Mouse (Mus musculus) embryonic facial prominence, embryonic 15.5 days (tissue): Measurements from ENCODE around the gene Odf3l2. TPM values are rescaled to one million over a fixed set of nuclear protein-coding genes. Genes with fewer than 3 reads are reported as not detected.

Experiments
- ATAC-seq: fragments of 200-750 bp; cut with Nextera tagmentation; 2 replicates; pipeline ENCODE4 v1.8.0; 2017; ENCODE audit warnings: low read depth, moderate TSS enrichment; ENCODE audit not compliant: insufficient number of reproducible peaks, low FRiP score, low TSS enrichment
- H3K27ac ChIP-seq: fragments of 300-500 bp; sonication (generic); replicated peaks from 2 replicates; pipeline ENCODE4 v1.5.1; 2015; ENCODE audit warnings: mild to moderate bottlenecking, inconsistent platforms
- H3K27me3 ChIP-seq: fragments of 300-500 bp; sonication (generic); 2 replicates; pipeline ENCODE4 v1.6.1; 2015; ENCODE audit warnings: inconsistent platforms
- H3K36me3 ChIP-seq: fragments of 300-500 bp; sonication (generic); 2 replicates; pipeline ENCODE4 v1.6.1; 2015; ENCODE audit warnings: mild to moderate bottlenecking, inconsistent platforms
- H3K4me1 ChIP-seq: fragments of 300-500 bp; sonication (generic); 2 replicates; pipeline ENCODE4 v1.6.1; 2015; ENCODE audit warnings: inconsistent platforms
- H3K4me2 ChIP-seq: fragments of 300-500 bp; sonication (generic); replicated peaks from 2 replicates; pipeline ENCODE4 v1.6.1; 2015; ENCODE audit warnings: mild to moderate bottlenecking, inconsistent platforms
- H3K4me3 ChIP-seq: fragments of 300-500 bp; sonication (generic); replicated peaks from 2 replicates; pipeline ENCODE4 v1.5.1; 2015; ENCODE audit warnings: mild to moderate bottlenecking, inconsistent platforms
- H3K9ac ChIP-seq: fragments of 300-500 bp; sonication (generic); 2 replicates; pipeline ENCODE4 v1.6.1; 2015; ENCODE audit warnings: inconsistent platforms
- H3K9me3 ChIP-seq: fragments of 300-500 bp; sonication (generic); replicated peaks from 2 replicates; pipeline ENCODE4 v1.6.1; 2016; ENCODE audit warnings: inconsistent platforms
- WGBS: fragments of 180-500 bp; shearing (Covaris S2); methylation state at CpG from one replicate; pipeline ENCODE4 v1.1.7; 2015; 5-methylcytosine and 5-hydroxymethylcytosine counted together
- polyA plus RNA-seq: library from polyadenylated mRNA; unstranded; fragments of >200 nt; fragmentation: Nextera tagmentation; extraction: Ambion mirVana; gene quantifications from 2 replicates; pipeline ENCODE4 v1.2.1, GENCODE M21; 2015

The Odf3l2 gene
- polyA plus RNA-seq, 1 experiment from 2014 or later = not detected

- ATAC-seq = no peak
- H3K9me3 ChIP-seq = no peaks in the 10 kb centered on the region
- H3K36me3 ChIP-seq = peaks cover 14% of the 10 kb centered on the region
- H3K4me2 ChIP-seq = peak overlapping the region; percentile 88
- WGBS = 35% methylated on average over 15 of the region's 15 CpGs
- no peaks in the 10 kb centered on the region for H3K27me3 ChIP-seq
- H3K27ac ChIP-seq = peak overlapping the region; percentile 92
- H3K4me1 ChIP-seq = peaks cover 9% of the 10 kb centered on the region
- H3K4me3 ChIP-seq = peak overlapping the region; percentile 100
- peak overlapping the region; percentile 87 for H3K9ac ChIP-seq
These were observed 24.7 kb upstream of the Odf3l2 start for GRCm38 (mm10) chr10:79670071-79670888.

GRCm38 (mm10) chr10:79669576-79670057 lies 24.1 kb upstream of the Odf3l2 start:
- peak; percentile 41 for ATAC-seq
- under 1% methylated on average over 47 of the region's 47 CpGs for WGBS
- peaks cover 9% of the 10 kb centered on the region for H3K4me1 ChIP-seq
- H3K9ac ChIP-seq = peak overlapping the region; percentile 87
- H3K4me2 ChIP-seq = peak overlapping the region; percentile 88
- peaks cover 13% of the 10 kb centered on the region for H3K36me3 ChIP-seq
- no peaks in the 10 kb centered on the region for H3K27me3 ChIP-seq
- peak overlapping the region; percentile 100 for H3K4me3 ChIP-seq
- H3K9me3 ChIP-seq = no peaks in the 10 kb centered on the region
- H3K27ac ChIP-seq = peak overlapping the region; percentile 92

GRCm38 (mm10) chr10:79668771-79669575 lies 23.4 kb upstream of the Odf3l2 start, which contains the start of gene Tpgs1:
Gene Tpgs1, plus strand, starts transcription at chr10:79669369.
- ATAC-seq = peak; percentile 75
- H3K27ac ChIP-seq = peak within 1 kb of the TSS; percentile 92

GRCm38 (mm10) chr10:79668076-79668475 lies 22.5 kb upstream of the Odf3l2 start:
- H3K9ac ChIP-seq = no peak overlapping the region
- peaks cover 12% of the 10 kb centered on the region for H3K4me1 ChIP-seq
- WGBS = 82% methylated on average over 5 of the region's 5 CpGs
- no peaks in the 10 kb centered on the region for H3K27me3 ChIP-seq
- no peak overlapping the region for H3K27ac ChIP-seq
- H3K9me3 ChIP-seq = no peaks in the 10 kb centered on the region
- H3K36me3 ChIP-seq = peaks cover 6% of the 10 kb centered on the region
- ATAC-seq = no peak
- H3K4me2 ChIP-seq = no peak overlapping the region
- no peak overlapping the region for H3K4me3 ChIP-seq

More at GRCm38 (mm10) chr10:79668771-79669575, 23.4 kb upstream of the Odf3l2 start, which contains the start of gene Tpgs1:
- H3K27me3 ChIP-seq = no peaks in the 10 kb centered on the region
- H3K9ac ChIP-seq = peak within 1 kb of the TSS; percentile 87
- under 1% methylated on average over 45 of the region's 45 CpGs for WGBS
- H3K4me2 ChIP-seq = peak within 1 kb of the TSS; percentile 88
- peak within 1 kb of the TSS; percentile 100 for H3K4me3 ChIP-seq
- peaks cover 12% of the 10 kb centered on the region for H3K4me1 ChIP-seq
- H3K36me3 ChIP-seq = peaks cover 13% of the 10 kb centered on the region
- H3K9me3 ChIP-seq = no peaks in the 10 kb centered on the region

- no peak overlapping the region for H3K9ac ChIP-seq
- WGBS = 58% methylated on average over 9 of the region's 9 CpGs
- H3K4me1 ChIP-seq = peaks cover 12% of the 10 kb centered on the region
- H3K36me3 ChIP-seq = no peaks in the 10 kb centered on the region
- no peak overlapping the region for H3K4me2 ChIP-seq
- no peak overlapping the region for H3K4me3 ChIP-seq
- ATAC-seq = no peak
- no peaks in the 10 kb centered on the region for H3K27me3 ChIP-seq
- no peak overlapping the region for H3K27ac ChIP-seq
- H3K9me3 ChIP-seq = no peaks in the 10 kb centered on the region
These were observed 21.0 kb upstream of the Odf3l2 start for GRCm38 (mm10) chr10:79666493-79666892.

- no peak for ATAC-seq
- Histone ChIP-seq H3K36me3 (no peaks in the 10 kb centered on the region), H3K27me3 (no peaks in the 10 kb centered on the region), H3K4me3 (no peak overlapping the region), H3K9me3 (no peaks in the 10 kb centered on the region), H3K27ac (no peak overlapping the region), H3K4me1 (peaks cover 4% of the 10 kb centered on the region), H3K4me2 (no peak overlapping the region), H3K9ac (no peak overlapping the region)
- 77% methylated on average over 8 of the region's 8 CpGs for WGBS
These were observed 19.5 kb upstream of the Odf3l2 start for GRCm38 (mm10) chr10:79665051-79665450.

- Histone ChIP-seq H3K4me2 (no peak within 1 kb of the TSS), H3K9me3 (no peaks in the 10 kb centered on the region), H3K4me3 (no peak within 1 kb of the TSS), H3K9ac (no peak within 1 kb of the TSS), H3K27ac (no peak within 1 kb of the TSS), H3K36me3 (no peaks in the 10 kb centered on the region), H3K4me1 (peaks cover 3% of the 10 kb centered on the region; the same call in 1 of the 2 replicates), H3K27me3 (no peaks in the 10 kb centered on the region)
- ATAC-seq = no peak
- 7% methylated on average over 13 of the region's 13 CpGs for WGBS
These were observed 18.7 kb upstream of the Odf3l2 start, which contains the start of gene Madcam1 for GRCm38 (mm10) chr10:79664131-79664665. Gene Madcam1, plus strand, starts transcription at chr10:79664559.

- Histone ChIP-seq H3K27ac (no peak overlapping the region), H3K36me3 (no peaks in the 10 kb centered on the region), H3K9me3 (no peaks in the 10 kb centered on the region), H3K9ac (no peak overlapping the region), H3K4me1 (peaks cover 3% of the 10 kb centered on the region; the same call in 1 of the 2 replicates), H3K4me2 (no peak overlapping the region), H3K27me3 (no peaks in the 10 kb centered on the region), H3K4me3 (no peak overlapping the region)
- WGBS = 53% methylated on average over 3 of the region's 3 CpGs
- 0 out of 2 replicates have a peak, but pooled peaks have one; percentile 6 for ATAC-seq
These were observed 16.3 kb upstream of the Odf3l2 start for GRCm38 (mm10) chr10:79661861-79662260.

GRCm38 (mm10) chr10:79660298-79660697 lies 14.8 kb upstream of the Odf3l2 start:
- peaks cover 3% of the 10 kb centered on the region; the same call in 1 of the 2 replicates for H3K4me1 ChIP-seq
- H3K9me3 ChIP-seq = no peaks in the 10 kb centered on the region
- H3K4me2 ChIP-seq = no peak overlapping the region
- no peaks in the 10 kb centered on the region for H3K36me3 ChIP-seq
- no peak overlapping the region for H3K4me3 ChIP-seq
- no peak overlapping the region for H3K9ac ChIP-seq
- 81% methylated on average over 2 of the region's 2 CpGs for WGBS
- no peak for ATAC-seq
- H3K27ac ChIP-seq = no peak overlapping the region
- H3K27me3 ChIP-seq = no peaks in the 10 kb centered on the region

- H3K4me3 ChIP-seq = no peak overlapping the region
- 17% methylated on average over 4 of the region's 4 CpGs for WGBS
- H3K9me3 ChIP-seq = no peaks in the 10 kb centered on the region
- H3K4me1 ChIP-seq = no peaks in the 10 kb centered on the region
- H3K36me3 ChIP-seq = no peaks in the 10 kb centered on the region
- no peaks in the 10 kb centered on the region for H3K27me3 ChIP-seq
- no peak overlapping the region for H3K4me2 ChIP-seq
- no peak overlapping the region for H3K27ac ChIP-seq
- no peak overlapping the region for H3K9ac ChIP-seq
- no peak for ATAC-seq
These were observed 13.3 kb upstream of the Odf3l2 start for GRCm38 (mm10) chr10:79658829-79659228.

GRCm38 (mm10) chr10:79654946-79655395 lies 9.4 kb upstream of the Odf3l2 start:
- Histone ChIP-seq H3K36me3 (no peaks in the 10 kb centered on the region), H3K9ac (no peak overlapping the region), H3K9me3 (no peaks in the 10 kb centered on the region), H3K27ac (no peak overlapping the region), H3K4me1 (no peaks in the 10 kb centered on the region), H3K27me3 (0 out of 2 replicates have a peak, but pooled peaks cover 2% of the 10 kb centered on the region), H3K4me3 (no peak overlapping the region), H3K4me2 (no peak overlapping the region)
- WGBS = 28% methylated on average over 1 of the region's 1 CpGs
- ATAC-seq = no peak
